Mouse (Mus musculus) limb, embryonic 13.5 days (tissue): ENCODE data around the gene Nosip. TPM values are rescaled to one million over a fixed set of nuclear protein-coding genes. Genes with fewer than 3 reads are reported as not detected.
A peak's percentile ranks its signal among the peaks of the same experiment; 100 is the strongest.
"Not testable (repeated sequence)": the region's sequence is repeated elsewhere in the genome, so short reads cannot be mapped to it uniquely, and the experiment has no call there.

ENCODE experiments used
- ATAC-seq: fragments of 200-750 bp; cut with Nextera tagmentation; 2 replicates; pipeline ENCODE4 v1.8.0; 2017; ENCODE audit warnings: low read depth, moderate number of reproducible peaks, moderate TSS enrichment; ENCODE audit not compliant: low FRiP score
- H3K27ac ChIP-seq: fragments of 300-500 bp; sonication (generic); 2 replicates; pipeline ENCODE4 v1.5.1; 2015; ENCODE audit warnings: inconsistent platforms, mild to moderate bottlenecking, moderate library complexity
- H3K27me3 ChIP-seq: fragments of 300-500 bp; sonication (generic); 2 replicates; pipeline ENCODE4 v1.6.1; 2015; ENCODE audit warnings: mild to moderate bottlenecking, inconsistent platforms
- H3K36me3 ChIP-seq: fragments of 300-500 bp; sonication (generic); 2 replicates; pipeline ENCODE4 v1.6.1; 2015; ENCODE audit warnings: inconsistent platforms, mild to moderate bottlenecking, moderate library complexity
- H3K4me1 ChIP-seq: fragments of 300-500 bp; sonication (generic); 2 replicates; pipeline ENCODE4 v1.6.1; 2015; ENCODE audit warnings: inconsistent platforms
- H3K4me2 ChIP-seq: fragments of 300-500 bp; sonication (generic); replicated peaks from 2 replicates; pipeline ENCODE4 v1.6.1; 2015; ENCODE audit warnings: inconsistent platforms, mild to moderate bottlenecking, moderate library complexity
- H3K4me3 ChIP-seq: fragments of 300-500 bp; sonication (generic); 2 replicates; pipeline ENCODE4 v1.5.1; 2015; ENCODE audit warnings: moderate library complexity, mild to moderate bottlenecking, inconsistent platforms
- H3K9ac ChIP-seq: fragments of 300-500 bp; sonication (generic); 2 replicates; pipeline ENCODE4 v1.6.1; 2015; ENCODE audit warnings: mild to moderate bottlenecking, inconsistent platforms
- H3K9me3 ChIP-seq: fragments of 300-500 bp; sonication (generic); 2 replicates; pipeline ENCODE4 v1.6.1; 2016; ENCODE audit warnings: inconsistent platforms
- WGBS: fragments of 180-500 bp; shearing (Covaris S2); methylation state at CpG from one replicate; pipeline ENCODE4 v1.1.7; 2015; 5-methylcytosine and 5-hydroxymethylcytosine counted together
- polyA plus RNA-seq: library from polyadenylated mRNA; unstranded; fragments of >200 nt; fragmentation: Nextera tagmentation; extraction: Ambion mirVana; gene quantifications from 2 replicates; pipeline ENCODE4 v1.2.1, GENCODE M21; 2015

The Nosip gene
- polyA plus RNA-seq, 1 experiment from 2014 or later: 71.2 TPM

DNA sequence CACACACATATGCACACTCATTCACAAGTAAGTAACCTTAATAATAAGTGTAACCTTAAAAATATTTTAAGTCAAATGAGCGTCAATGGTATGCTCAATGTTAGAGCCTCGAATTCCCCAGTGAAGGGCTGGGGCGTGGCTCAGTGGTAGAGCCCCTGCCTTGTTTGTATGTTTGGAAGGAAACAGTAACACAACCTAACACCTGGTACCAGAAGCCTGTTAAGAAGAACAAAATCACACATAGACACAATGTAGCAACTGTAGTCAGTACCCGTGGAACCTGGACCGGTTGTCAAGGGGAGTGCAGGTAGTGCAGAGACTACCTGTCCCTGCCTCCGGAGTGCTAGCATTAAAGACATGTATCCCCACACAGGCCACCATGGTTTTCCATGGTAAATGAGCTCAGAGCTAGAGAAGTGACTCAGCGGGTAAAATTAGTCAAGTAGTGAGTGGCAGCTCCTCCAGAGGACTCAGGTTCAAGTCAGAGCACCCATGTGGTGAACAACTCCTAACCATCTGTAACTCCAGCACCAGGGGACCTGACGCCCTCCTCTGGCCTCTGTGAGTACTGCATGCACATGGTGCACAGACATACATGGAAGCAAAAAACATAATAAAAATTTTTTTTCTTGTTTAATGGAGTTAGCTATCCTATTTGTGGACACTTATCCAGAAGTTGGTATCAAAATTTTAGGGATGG, 36.5 kb downstream of the Nosip start:
- no peaks in the 10 kb centered on the region for H3K27me3 ChIP-seq
- peaks cover 30% of the 10 kb centered on the region for H3K4me1 ChIP-seq
- H3K4me3 ChIP-seq: no peak overlapping the region
- WGBS: 91% methylated on average over 8 of the region's 8 CpGs
- H3K27ac ChIP-seq: no peak overlapping the region
- no peak overlapping the region for H3K4me2 ChIP-seq
- ATAC-seq: no peak
- no peaks in the 10 kb centered on the region for H3K9me3 ChIP-seq
- peaks cover 16% of the 10 kb centered on the region for H3K36me3 ChIP-seq
- no peak overlapping the region for H3K9ac ChIP-seq

DNA sequence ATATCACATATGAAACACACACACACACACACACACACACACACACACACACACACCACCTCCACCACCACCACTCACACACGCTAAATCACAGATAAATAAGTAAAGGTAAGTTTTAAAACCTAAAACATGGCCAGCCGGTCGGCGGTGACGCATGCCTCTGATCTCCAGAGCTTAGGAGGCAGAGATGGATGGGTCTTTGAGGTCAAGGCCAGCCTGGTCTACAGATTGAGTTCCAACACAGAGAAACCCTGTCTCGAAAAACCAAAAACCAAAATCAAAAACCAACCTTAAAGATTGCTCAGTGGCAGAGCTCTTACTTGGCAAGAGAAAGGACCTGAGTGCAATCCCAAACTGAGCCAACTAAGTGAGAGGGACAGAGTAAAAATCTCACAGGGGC, 37.8 kb downstream of the Nosip start:
- Histone ChIP-seq H3K36me3 (peaks cover 15% of the 10 kb centered on the region), H3K4me2 (no peak overlapping the region), H3K27me3 (no peaks in the 10 kb centered on the region), H3K27ac (no peak overlapping the region), H3K9me3 (no peaks in the 10 kb centered on the region), H3K4me3 (no peak overlapping the region), H3K9ac (no peak overlapping the region), H3K4me1 (peaks cover 26% of the 10 kb centered on the region)
- 89% methylated on average over 6 of the region's 6 CpGs for whole genome bisulfite sequencing
- no peak for ATAC-seq

DNA sequence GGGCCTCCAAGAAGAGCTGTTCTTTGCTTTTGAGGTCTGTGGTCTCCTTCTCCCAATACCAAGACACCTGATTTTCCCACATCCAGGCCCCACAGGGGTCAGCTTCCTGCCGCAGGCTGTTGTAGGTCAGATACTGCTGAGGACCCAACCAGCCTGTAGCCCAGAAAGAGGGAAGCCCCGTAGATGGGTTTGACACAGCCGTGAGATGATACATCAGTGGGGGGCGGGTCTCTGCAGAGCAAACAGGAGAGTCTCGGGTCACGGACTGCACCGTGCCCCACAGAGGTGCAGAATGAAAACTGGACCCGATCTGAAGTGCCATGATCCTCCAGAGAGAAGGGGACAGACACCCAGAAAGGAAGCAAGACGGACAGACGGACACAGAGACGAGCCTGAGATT, 40.2 kb downstream of the Nosip start:
- 87% methylated on average over 11 of the region's 11 CpGs for WGBS
- Histone ChIP-seq H3K36me3 (peaks cover 10% of the 10 kb centered on the region), H3K4me3 (peak overlapping the region; percentile 34; the same call in 1 of the 2 replicates), H3K4me1 (peaks cover 24% of the 10 kb centered on the region), H3K27me3 (no peaks in the 10 kb centered on the region), H3K4me2 (peak overlapping the region; percentile 59), H3K9ac (no peak overlapping the region; the same call in 1 of the 2 replicates), H3K9me3 (no peaks in the 10 kb centered on the region), H3K27ac (no peak overlapping the region)
- no peak for ATAC-seq

DNA sequence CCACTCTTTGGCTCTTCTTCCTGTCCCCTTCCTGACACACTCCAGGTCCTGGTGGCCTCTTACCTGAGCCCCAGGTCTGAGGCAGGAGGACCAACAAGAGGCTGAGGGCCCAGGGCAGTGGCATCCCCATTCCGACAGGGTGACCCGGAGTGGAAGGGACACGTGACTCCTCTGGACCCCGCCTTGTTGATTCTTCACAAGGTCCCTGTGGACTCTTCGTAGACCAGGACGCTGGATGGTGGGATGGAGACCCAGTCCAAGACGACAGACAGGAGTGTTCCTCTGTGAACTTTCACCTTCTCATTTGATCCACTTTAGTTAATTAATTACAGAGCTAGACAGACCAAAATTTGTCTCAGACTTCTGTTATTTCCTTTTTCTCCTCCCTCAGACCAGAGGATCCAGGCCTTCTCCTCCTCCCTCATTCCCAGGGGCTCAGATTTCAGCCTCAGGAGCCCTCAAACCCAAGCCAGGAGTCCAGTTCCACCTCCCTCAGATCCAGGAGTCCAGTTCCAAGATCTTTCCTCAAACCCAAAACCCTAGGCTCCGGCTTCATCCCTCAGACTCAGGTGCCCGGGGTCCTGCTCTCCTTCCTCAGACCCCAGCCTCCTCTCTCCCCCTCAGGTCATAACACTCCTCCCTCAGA, 40.8 kb downstream of the Nosip start:
- Histone ChIP-seq H3K9me3 (no peaks in the 10 kb centered on the region), H3K4me2 (peak overlapping the region; percentile 59), H3K27me3 (no peaks in the 10 kb centered on the region), H3K4me3 (peak overlapping the region; percentile 34), H3K4me1 (peaks cover 24% of the 10 kb centered on the region), H3K27ac (peak overlapping the region; percentile 92), H3K36me3 (peaks cover 9% of the 10 kb centered on the region), H3K9ac (peak overlapping the region; percentile 61)
- ATAC-seq: no peak
- 66% methylated on average over 9 of the region's 9 CpGs for WGBS

DNA sequence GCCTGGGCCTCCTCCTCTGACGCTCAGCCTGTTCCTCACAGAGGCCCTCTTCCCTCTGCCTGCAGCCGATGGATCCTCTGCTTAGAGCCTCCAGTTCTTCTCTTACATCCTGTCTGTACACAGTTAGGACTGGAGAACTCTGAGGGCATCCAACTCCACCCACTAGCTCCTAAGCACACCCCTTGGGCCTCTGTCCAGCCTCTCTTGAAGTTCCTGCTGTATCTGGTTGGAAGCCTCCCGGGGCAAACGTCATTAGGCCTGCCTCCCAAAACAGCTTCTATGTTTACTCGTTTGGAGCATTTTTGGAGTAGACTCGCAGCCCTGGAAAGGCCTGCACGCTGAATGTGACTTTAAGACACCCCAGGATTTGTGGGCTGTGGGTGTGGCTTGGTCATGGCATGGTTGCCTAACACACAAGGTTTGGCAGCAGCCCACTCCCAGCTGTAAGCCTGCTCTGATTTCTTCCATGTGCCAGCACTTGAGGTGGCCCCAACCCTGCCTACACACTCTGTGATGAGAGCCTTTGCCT, 41.5 kb downstream of the Nosip start, which contains the start of gene Fcgrt:
Gene Fcgrt (minus strand): TSS at position 200 of the 529 bp plus-strand sequence.
- peak within 1 kb of the TSS; percentile 59 for H3K4me2 ChIP-seq
- WGBS: 33% methylated on average over 7 of the region's 7 CpGs
- ATAC-seq: peak; percentile 90

DNA sequence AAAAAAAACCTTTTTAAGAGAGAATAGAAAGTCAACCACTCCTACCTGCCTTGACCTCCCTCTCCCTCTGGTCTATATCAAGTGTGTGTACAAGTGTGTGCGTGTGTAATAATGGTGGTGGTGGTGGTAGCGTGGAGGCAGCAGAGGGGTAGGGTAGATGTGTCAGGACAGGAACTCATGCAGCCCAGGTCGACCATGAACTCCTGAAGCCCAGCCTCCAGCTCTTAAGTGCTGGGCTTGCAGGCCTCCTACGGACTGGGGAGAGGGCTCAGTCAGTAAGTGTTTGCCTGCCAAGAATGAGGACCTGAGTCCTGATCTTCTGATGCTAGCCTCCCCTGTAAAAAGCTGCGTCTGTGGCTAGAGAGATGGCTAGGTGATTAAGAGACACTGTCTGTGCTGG, 42.7 kb downstream of the Nosip start:
- Histone ChIP-seq H3K9ac (no peak overlapping the region), H3K27ac (no peak overlapping the region), H3K36me3 (no peaks in the 10 kb centered on the region), H3K9me3 (no peaks in the 10 kb centered on the region), H3K4me2 (no peak overlapping the region), H3K27me3 (no peaks in the 10 kb centered on the region), H3K4me3 (no peak overlapping the region), H3K4me1 (peaks cover 24% of the 10 kb centered on the region)
- 71% methylated on average over 5 of the region's 5 CpGs for WGBS
- ATAC-seq: no peak

More for the DNA sequence above, 41.5 kb downstream of the Nosip start, which contains the start of gene Fcgrt:
- Histone ChIP-seq H3K9ac (peak within 1 kb of the TSS; percentile 61), H3K27ac (peak within 1 kb of the TSS; percentile 92), H3K27me3 (no peaks in the 10 kb centered on the region), H3K4me3 (peak within 1 kb of the TSS; percentile 34), H3K4me1 (peaks cover 24% of the 10 kb centered on the region), H3K9me3 (no peaks in the 10 kb centered on the region), H3K36me3 (peaks cover 2% of the 10 kb centered on the region)

DNA sequence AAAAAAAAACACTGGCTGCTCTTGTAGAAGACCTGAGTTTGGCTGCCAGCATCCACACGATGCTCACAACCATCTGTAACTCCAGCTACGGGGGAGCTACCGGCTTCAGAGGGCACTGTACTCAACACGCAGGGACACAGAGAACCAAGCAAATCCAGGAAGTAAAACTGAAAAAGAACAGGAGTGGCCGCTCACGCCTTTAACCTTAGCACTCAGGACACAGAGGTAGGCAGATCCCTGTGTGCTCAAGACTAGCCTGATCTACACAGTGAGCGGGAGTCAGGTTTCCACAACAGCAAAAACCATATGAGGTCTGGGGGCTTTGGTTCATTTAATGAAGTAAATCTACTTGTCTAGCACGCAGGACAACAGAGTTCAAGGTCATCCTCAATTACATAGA, 43.3 kb downstream of the Nosip start:
- Histone ChIP-seq H3K9ac (no peak overlapping the region), H3K4me2 (no peak overlapping the region), H3K27me3 (no peaks in the 10 kb centered on the region), H3K4me3 (no peak overlapping the region), H3K9me3 (no peaks in the 10 kb centered on the region), H3K27ac (no peak overlapping the region), H3K36me3 (no peaks in the 10 kb centered on the region), H3K4me1 (peaks cover 24% of the 10 kb centered on the region)
- 69% methylated on average over 8 of the region's 8 CpGs for WGBS
- ATAC-seq: no peak

DNA sequence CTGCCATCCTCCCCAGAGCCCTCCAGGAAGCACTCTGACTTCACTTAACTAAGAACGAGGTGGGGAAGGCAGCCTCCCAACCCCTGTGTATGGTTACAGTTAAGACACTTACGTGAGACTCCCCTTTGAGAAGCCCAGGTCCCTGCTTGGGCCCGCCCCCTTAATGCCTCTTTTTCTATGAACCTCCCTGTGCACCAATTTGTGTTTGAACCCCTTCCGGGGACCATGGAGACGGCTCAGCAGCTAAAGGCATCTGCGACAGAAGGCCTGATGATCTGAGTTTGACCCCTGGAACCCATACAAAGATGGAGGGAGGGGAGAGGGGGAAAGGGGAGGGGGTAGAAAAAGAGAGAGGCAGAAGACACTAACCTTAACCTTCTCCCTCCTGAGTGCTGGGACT, 44.2 kb downstream of the Nosip start:
- H3K27ac ChIP-seq: no peak overlapping the region
- H3K27me3 ChIP-seq: no peaks in the 10 kb centered on the region
- no peak overlapping the region for H3K9ac ChIP-seq
- H3K36me3 ChIP-seq: no peaks in the 10 kb centered on the region
- ATAC-seq: no peak
- 44% methylated on average over 6 of the region's 6 CpGs for WGBS
- H3K4me3 ChIP-seq: no peak overlapping the region
- no peak overlapping the region for H3K4me2 ChIP-seq
- peaks cover 24% of the 10 kb centered on the region for H3K4me1 ChIP-seq
- no peaks in the 10 kb centered on the region for H3K9me3 ChIP-seq

DNA sequence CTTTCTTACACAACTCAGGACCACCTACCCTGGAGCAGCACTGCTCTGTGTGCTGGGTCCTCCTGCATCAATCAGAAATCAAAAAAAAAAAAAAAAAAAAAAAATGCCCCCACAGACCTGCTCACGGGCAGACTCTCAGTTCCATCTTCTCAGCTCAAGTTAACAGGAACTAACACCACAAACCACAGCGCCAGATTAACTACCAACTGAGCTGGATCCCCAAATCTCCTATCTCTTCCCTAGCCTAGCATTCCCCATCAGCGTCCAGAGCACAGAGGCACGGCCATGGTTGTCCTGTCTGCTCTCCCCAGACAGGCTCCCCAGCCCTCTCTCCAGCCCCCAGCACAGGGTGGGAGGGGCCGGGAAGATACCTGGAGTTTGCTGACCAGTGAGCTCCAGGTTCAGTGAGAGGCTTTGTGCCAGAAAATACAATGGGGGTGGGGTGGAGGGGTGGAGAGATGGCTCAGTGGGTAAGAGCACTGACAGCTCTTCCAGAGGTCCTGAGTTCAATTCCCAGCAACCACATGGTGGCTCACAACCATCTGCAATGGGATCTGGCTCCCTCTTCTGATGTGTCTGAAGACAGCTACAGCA, 44.9 kb downstream of the Nosip start:
- H3K36me3 ChIP-seq: no peaks in the 10 kb centered on the region
- no peak overlapping the region for H3K4me2 ChIP-seq
- peaks cover 21% of the 10 kb centered on the region for H3K4me1 ChIP-seq
- H3K9me3 ChIP-seq: no peaks in the 10 kb centered on the region
- H3K27ac ChIP-seq: no peak overlapping the region
- 68% methylated on average over 5 of the region's 5 CpGs for WGBS
- no peak overlapping the region for H3K9ac ChIP-seq
- H3K4me3 ChIP-seq: no peak overlapping the region
- H3K27me3 ChIP-seq: no peaks in the 10 kb centered on the region
- no peak for ATAC-seq

DNA sequence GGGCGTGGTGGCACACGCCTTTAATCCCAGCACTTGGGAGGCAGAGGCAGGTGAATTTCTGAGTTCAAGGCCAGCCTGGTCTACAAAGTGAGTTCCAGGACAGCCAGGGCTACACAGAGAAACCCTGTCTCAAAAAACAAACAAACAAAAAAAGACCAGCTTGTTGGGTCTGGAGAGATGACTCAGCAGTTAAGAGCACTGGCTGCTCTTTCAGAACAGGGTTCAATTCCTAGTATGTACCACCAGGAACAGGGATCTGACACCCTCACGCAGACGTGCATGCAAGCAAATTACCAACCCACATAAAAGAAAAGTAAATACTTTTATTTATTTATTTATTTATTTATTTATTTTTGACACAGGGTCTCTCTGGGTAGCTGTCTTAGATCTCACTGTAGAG, 47.9 kb downstream of the Nosip start:
- not testable (repeated sequence) for H3K27ac ChIP-seq, H3K36me3 ChIP-seq, H3K27me3 ChIP-seq, H3K9ac ChIP-seq, H3K4me3 ChIP-seq, ATAC-seq, H3K9me3 ChIP-seq, H3K4me1 ChIP-seq, H3K4me2 ChIP-seq
- WGBS: 91% methylated on average over 4 of the region's 4 CpGs

DNA sequence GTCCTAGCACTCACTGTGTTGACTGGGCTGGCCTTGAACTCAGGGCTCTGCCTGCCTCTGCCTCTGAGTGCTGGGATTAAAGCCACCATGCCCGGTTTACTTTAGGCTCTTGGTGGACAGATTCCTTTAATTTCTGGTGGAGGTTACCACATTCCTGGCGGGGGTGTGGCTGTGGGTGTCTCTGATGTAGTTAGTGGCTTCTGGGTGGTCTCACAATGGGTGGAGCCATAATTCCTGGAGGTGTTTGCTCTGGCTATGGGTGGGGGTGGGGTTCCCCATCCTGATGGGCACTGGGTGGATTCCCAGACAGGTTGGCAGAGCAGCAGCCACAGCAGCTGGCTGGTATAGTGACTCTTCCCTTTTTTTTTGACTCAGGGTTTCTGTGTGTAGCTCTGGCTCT, 49.7 kb downstream of the Nosip start:
- 61% methylated on average over 2 of the region's 2 CpGs for WGBS
- ATAC-seq: no peak
- H3K4me2 ChIP-seq: no peak overlapping the region

DNA sequence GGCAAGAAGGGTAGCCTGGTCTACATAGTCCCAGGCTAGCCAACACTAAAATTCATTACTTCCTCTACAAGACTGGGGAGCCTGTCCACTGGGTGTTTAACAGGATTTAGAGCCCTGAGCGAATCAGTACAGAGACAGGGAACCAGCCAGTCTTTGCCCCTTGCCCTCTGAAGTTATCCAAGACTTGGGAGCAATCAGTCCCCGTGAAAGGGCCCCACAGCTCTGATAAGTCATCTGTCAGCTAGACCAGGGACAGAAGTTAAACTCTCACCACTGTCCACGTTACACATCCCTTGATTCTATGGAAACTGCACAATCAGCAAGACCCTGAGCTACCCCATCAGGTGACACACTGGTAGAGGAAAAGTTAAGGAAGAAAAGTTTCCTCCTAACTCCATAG, 50.3 kb downstream of the Nosip start:
- 65% methylated on average over 3 of the region's 3 CpGs for WGBS
- Histone ChIP-seq H3K9ac (no peak overlapping the region), H3K4me3 (no peak overlapping the region), H3K27ac (no peak overlapping the region), H3K36me3 (peaks cover 1% of the 10 kb centered on the region; the same call in 1 of the 2 replicates), H3K4me1 (no peaks in the 10 kb centered on the region), H3K4me2 (no peak overlapping the region), H3K9me3 (no peaks in the 10 kb centered on the region), H3K27me3 (no peaks in the 10 kb centered on the region)
- ATAC-seq: no peak

More for the DNA sequence above, 49.7 kb downstream of the Nosip start:
- H3K36me3 ChIP-seq: no peaks in the 10 kb centered on the region
- no peaks in the 10 kb centered on the region for H3K4me1 ChIP-seq
- H3K27ac ChIP-seq: no peak overlapping the region
- no peaks in the 10 kb centered on the region for H3K9me3 ChIP-seq
- no peak overlapping the region for H3K9ac ChIP-seq
- H3K27me3 ChIP-seq: no peaks in the 10 kb centered on the region
- H3K4me3 ChIP-seq: no peak overlapping the region
